Mouse (Mus musculus): ENCODE results near the gene Jmjd6. TPM values are rescaled to one million over a fixed set of nuclear protein-coding genes. Genes with fewer than 3 reads are reported as not detected.

Jmjd6 gene
- 16.8 and 20.8 TPM in 2 replicates for polyA plus RNA-seq (2012; rRNA removed; ENCODE audit: low replicate concordance)

DNA sequence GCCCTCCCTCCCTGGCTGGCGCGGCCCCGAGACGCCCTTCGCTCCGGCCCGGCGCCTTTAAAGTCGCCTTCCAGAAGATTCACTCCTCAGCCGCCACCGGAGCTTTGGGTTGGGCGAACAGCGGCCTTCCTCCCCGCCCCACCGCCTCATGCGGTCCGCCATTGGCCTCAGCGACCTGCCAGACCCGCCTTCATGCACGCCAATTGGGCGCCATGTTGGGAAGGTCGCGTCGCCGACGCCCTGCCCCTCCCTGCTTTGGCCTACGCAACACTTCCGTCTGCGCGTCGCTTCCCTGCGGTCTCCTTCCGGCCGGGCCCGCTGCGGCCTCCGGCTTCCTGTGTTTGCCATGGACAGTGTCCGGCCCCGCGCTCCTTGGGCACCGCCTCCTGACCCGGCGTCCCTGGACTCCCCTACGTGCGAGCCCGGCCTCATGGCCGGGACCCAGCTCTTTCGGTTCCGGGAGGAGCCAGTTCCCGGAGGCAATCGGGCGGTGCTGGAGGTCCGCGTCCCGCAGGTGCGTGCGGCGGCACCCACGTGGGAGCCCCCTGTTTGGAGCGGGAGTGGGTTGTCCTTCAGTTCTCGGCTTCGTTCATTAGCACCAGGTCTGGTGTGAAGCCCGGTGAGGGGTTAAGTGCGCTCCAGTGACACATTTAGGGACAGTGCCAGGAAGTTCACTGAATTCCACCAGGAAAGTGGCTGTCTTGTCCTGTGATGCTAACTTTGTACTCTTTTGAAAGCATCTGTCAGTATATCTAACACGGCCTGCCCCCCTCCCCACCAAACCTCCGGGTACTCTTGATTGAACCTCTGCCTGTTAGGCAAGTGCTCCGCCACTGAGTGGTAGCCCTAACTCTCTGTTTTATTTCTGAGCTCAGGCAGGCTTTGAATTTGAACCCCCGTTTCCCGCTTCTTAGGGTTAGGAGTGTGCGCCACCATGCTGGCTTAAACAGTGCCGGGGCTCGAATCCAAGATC, at the start of gene Jmjd6, which contains the start of gene Mettl23:
TSS of gene Jmjd6 (minus strand) at position 189 of the 973 bp plus-strand sequence.
TSS of gene Mettl23 (plus strand) at position 18 of the 973 bp plus-strand sequence.

DNA sequence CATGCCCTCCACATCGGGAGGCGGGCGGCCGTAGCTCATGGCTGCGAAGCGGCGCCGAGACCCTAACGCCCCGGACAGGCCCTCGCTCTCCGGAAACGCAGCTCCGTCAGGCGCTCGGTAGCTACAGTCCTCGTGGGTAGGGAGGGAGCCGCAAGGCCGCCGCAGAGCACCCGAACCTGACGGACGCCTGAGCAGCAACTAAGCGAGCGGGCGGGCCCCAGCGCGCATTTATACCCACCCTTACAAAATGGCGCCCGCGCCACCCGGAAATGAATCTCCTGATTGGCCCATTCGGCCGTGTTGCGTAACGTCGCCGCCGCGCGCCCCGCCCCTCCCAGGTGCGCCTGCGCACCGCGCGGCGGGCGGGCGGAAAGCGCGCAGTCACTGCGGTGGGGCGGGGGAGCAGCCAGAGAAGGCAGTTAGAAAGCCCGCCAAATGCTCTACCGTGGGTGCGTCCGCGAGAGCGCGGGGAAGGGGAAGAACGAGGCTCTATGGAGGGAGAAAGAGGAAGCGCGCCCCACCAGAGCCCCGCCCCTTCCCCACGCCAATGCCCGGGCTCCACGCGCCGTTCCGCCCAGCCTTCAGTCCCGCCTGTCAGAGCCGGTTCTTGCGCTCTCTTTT, 9.8 kb upstream of the Jmjd6 start, which contains the start of gene Srsf2:
TSS of gene Srsf2 (minus strand) at position 204 of the 621 bp plus-strand sequence.

DNA sequence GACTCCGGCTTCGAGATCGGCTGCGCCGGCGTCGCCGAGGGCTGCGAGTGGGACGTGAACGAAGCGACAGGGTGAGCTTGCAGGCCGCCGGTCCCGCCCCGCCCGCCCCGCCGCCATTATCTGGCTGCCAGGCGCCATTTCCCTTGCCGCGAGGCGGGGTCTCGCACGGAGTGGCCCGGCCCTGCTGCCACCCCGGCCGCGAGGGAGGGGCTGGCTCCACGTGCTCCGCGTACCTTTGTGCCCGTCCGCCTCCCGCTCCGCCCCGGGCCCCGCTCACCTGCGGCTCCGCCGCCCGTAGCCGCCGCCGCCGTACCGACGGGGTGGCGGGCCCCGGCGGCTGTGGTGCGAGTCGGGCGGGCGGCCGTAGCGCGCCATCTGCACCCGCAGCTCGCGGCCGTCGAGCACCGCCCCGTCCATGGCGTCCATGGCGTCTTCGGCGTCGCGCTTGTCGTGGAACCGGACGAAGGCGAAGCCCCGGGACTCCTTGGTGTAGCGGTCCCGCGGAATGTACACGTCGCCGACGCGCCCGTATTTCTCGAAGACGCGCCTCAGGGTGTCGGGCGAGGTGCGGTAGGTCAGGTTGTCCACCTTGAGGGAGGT, 9.1 kb upstream of the Jmjd6 start, which contains the start of gene Mfsd11:
TSS of gene Mfsd11 (plus strand) at position 150 of the 600 bp plus-strand sequence.

DNA sequence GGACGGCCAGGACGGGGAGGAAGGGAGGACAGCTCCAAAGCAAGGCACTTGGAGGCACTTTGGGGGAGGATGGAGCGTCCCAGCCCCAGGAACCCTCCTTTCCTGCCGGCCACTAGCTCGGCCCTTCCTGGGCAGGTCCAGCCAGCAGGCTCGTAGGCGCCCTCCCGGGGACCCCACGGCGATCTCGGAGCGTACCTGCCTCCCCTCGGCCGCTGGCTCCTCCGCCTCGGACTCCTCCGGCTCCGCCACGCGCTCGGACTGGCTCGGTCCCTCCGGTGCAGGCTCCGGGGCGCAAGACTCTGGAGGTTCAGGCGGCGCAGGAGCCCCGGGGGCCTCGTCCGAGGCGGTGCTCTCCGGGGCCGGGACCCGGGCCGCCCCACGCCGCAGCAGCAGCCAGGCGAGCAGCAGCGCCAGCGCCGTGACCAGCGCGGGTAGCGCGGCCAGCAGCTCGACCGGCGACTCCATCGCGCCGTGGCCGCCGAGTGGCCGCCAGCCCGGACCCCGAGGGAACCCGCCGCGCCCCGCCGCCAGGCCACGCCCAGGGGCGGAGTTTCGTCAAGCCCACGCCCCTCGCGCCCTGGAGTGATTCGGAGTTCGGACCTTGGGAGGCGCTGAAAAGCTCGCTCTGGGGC, 15.6 kb downstream of the Jmjd6 start, which contains the start of gene Mxra7:
TSS of gene Mxra7 (minus strand) at position 513 of the 632 bp plus-strand sequence.

Other genes starting within 250 kb of the Jmjd6 start
- 42.6 and 44.9 TPM in 2 replicates for gene Rhbdf2, start 216.4 kb downstream of the Jmjd6 start, polyA plus RNA-seq (2012; rRNA removed; ENCODE audit: low replicate concordance)
- 1.4 TPM in 1 of 2 replicates, not detected in the other for gene Prcd, start 189.9 kb downstream of the Jmjd6 start, polyA plus RNA-seq (2012; rRNA removed; ENCODE audit: low replicate concordance)
- 25.9 and 31.4 TPM in 2 replicates for gene Cygb, start 189.1 kb downstream of the Jmjd6 start, polyA plus RNA-seq (2012; rRNA removed; ENCODE audit: low replicate concordance)
- 1.5 and 5.1 TPM in 2 replicates for gene St6galnac1, start 67.9 kb downstream of the Jmjd6 start, polyA plus RNA-seq (2012; rRNA removed; ENCODE audit: low replicate concordance)
- gene Mxra7, start 15.4 kb downstream of the Jmjd6 start, polyA plus RNA-seq (2012; rRNA removed; ENCODE audit: low replicate concordance): 86.9 and 113 TPM in 2 replicates
- gene Mettl23, start 171 bp downstream of the Jmjd6 start, polyA plus RNA-seq (2012; rRNA removed; ENCODE audit: low replicate concordance): 11.0 and 15.2 TPM in 2 replicates
- 28.4 and 39.6 TPM in 2 replicates for gene Mfsd11, start 9.0 kb upstream of the Jmjd6 start, polyA plus RNA-seq (2012; rRNA removed; ENCODE audit: low replicate concordance)
- 559 and 787 TPM in 2 replicates for gene Srsf2, start 9.6 kb upstream of the Jmjd6 start, polyA plus RNA-seq (2012; rRNA removed; ENCODE audit: low replicate concordance)
- gene Mgat5b, start 75.4 kb upstream of the Jmjd6 start, polyA plus RNA-seq (2012; rRNA removed; ENCODE audit: low replicate concordance): 0.05 and 0.18 TPM in 2 replicates